Mouse (Mus musculus) testis, adult 2 months (tissue): Measurements from ENCODE around the gene Ankrd33b.

Experiments used
- CTCF ChIP-seq: fragments of 200-500 bp; IDR thresholded peaks from 2 replicates; pipeline ENCODE4 v1.5.1; 2012; ENCODE audit warnings: low read depth, mild to moderate bottlenecking, inconsistent platforms, low read length, moderate library complexity; ENCODE audit not compliant: control insufficient read depth, insufficient read depth, insufficient replicate concordance
- POLR2A ChIP-seq: fragments of 200-500 bp; IDR thresholded peaks from 2 replicates; pipeline ENCODE4 v1.6.1; 2012; ENCODE audit warnings: low read depth, mild to moderate bottlenecking, inconsistent platforms, low read length, moderate library complexity; ENCODE audit not compliant: control insufficient read depth

DNA sequence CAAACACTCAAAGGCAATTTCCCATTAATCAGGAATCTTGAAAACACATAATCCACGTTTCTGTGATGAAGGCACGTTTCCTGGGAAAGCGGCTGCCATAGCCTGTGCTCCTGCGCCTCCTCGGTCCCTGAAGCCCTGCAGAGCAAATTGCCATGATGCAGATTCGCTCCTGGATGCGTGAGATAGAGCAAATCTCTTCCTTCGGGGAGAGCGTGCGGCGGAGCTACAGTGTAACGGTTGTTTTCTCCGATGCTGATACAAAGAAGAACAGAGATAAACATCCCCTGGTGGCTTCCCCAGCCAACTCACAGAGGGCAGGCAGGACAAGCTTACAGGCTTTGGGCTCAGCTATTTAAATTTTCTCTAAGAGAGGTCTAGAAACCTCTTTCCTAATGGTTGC is 85.7 kb downstream of the Ankrd33b start:
- TF ChIP-seq POLR2A (no peak), CTCF (no peak)
